Mouse (Mus musculus): ENCODE measurements around the gene Znrf1. TPM values are rescaled to one million over a fixed set of nuclear protein-coding genes. Genes with fewer than 3 reads are reported as not detected.

Znrf1 gene
- polyA plus RNA-seq, 1 experiment from 2014 or later: 5.3 TPM

GRCm38 (mm10) chr8:111551511-111552130 lies 15.7 kb downstream of the Znrf1 start:
- peaks cover 25% of the 10 kb centered on the region for H3K4me1 ChIP-seq (replicated peaks)
- H3K4me3 ChIP-seq (replicated peaks): no peak overlapping the region
- no peaks in the 10 kb centered on the region for H3K27me3 ChIP-seq
- no peak overlapping the region for H3K4me2 ChIP-seq
- H3K9me3 ChIP-seq (replicated peaks): no peaks in the 10 kb centered on the region
- WGBS (ENCODE audit: insufficient replicate concordance): 73% methylated on average over 8 of the region's 8 CpGs
- DNase-seq (no peak), ATAC-seq (ENCODE audit: low read depth) (no peak)
- no peak overlapping the region for H3K27ac ChIP-seq
- no peaks in the 10 kb centered on the region for H3K36me3 ChIP-seq
- H3K9ac ChIP-seq: no peak overlapping the region

- Histone ChIP-seq H3K4me1 (replicated peaks) (peaks cover 55% of the 10 kb centered on the region), H3K4me2 (no peak overlapping the region), H3K27ac (no peak overlapping the region), H3K4me3 (replicated peaks) (no peak overlapping the region), H3K9ac (no peak overlapping the region), H3K27me3 (no peaks in the 10 kb centered on the region), H3K9me3 (replicated peaks) (no peaks in the 10 kb centered on the region), H3K36me3 (no peaks in the 10 kb centered on the region)
- DNase-seq (no peak), ATAC-seq (ENCODE audit: low read depth) (no peak)
- 67% methylated on average over 4 of the region's 4 CpGs for WGBS (ENCODE audit: insufficient replicate concordance)
These were observed 25.9 kb downstream of the Znrf1 start for GRCm38 (mm10) chr8:111561824-111562223.

- H3K27me3 ChIP-seq: no peaks in the 10 kb centered on the region
- H3K4me2 ChIP-seq: no peak overlapping the region
- H3K27ac ChIP-seq: no peak overlapping the region
- DNase-seq (no peak), ATAC-seq (ENCODE audit: low read depth) (no peak)
- H3K4me1 ChIP-seq (replicated peaks): peaks cover 59% of the 10 kb centered on the region
- no peaks in the 10 kb centered on the region for H3K36me3 ChIP-seq
- H3K9me3 ChIP-seq (replicated peaks): no peaks in the 10 kb centered on the region
- WGBS (ENCODE audit: insufficient replicate concordance): 83% methylated on average over 5 of the region's 5 CpGs
- no peak overlapping the region for H3K9ac ChIP-seq
- H3K4me3 ChIP-seq (replicated peaks): no peak overlapping the region
These were observed 26.4 kb downstream of the Znrf1 start for GRCm38 (mm10) chr8:111562274-111562803.

GRCm38 (mm10) chr8:111563075-111563474 lies 27.2 kb downstream of the Znrf1 start:
- Histone ChIP-seq H3K27me3 (no peaks in the 10 kb centered on the region), H3K4me3 (replicated peaks) (no peak overlapping the region), H3K27ac (no peak overlapping the region), H3K36me3 (no peaks in the 10 kb centered on the region), H3K9me3 (replicated peaks) (no peaks in the 10 kb centered on the region), H3K4me1 (replicated peaks) (peaks cover 62% of the 10 kb centered on the region), H3K9ac (no peak overlapping the region), H3K4me2 (no peak overlapping the region)
- 54% methylated on average over 5 of the region's 5 CpGs for WGBS (ENCODE audit: insufficient replicate concordance)
- DNase-seq (no peak), ATAC-seq (ENCODE audit: low read depth) (no peak)

GRCm38 (mm10) chr8:111563687-111564086 lies 27.8 kb downstream of the Znrf1 start:
- WGBS (ENCODE audit: insufficient replicate concordance): 72% methylated on average over 4 of the region's 4 CpGs
- DNase-seq (no peak), ATAC-seq (ENCODE audit: low read depth) (no peak)
- H3K9ac ChIP-seq: no peak overlapping the region
- H3K27me3 ChIP-seq: no peaks in the 10 kb centered on the region
- H3K27ac ChIP-seq: no peak overlapping the region; the same call in 1 of the 2 replicates
- H3K36me3 ChIP-seq: no peaks in the 10 kb centered on the region
- no peak overlapping the region for H3K4me2 ChIP-seq
- H3K4me3 ChIP-seq (replicated peaks): no peak overlapping the region
- H3K4me1 ChIP-seq (replicated peaks): peaks cover 68% of the 10 kb centered on the region
- no peaks in the 10 kb centered on the region for H3K9me3 ChIP-seq (replicated peaks)

GRCm38 (mm10) chr8:111564093-111564492 lies 28.2 kb downstream of the Znrf1 start:
- Histone ChIP-seq H3K4me2 (no peak overlapping the region), H3K27me3 (no peaks in the 10 kb centered on the region), H3K27ac (no peak overlapping the region; the same call in 1 of the 2 replicates), H3K9ac (no peak overlapping the region), H3K36me3 (no peaks in the 10 kb centered on the region), H3K4me1 (replicated peaks) (peaks cover 70% of the 10 kb centered on the region), H3K9me3 (replicated peaks) (no peaks in the 10 kb centered on the region), H3K4me3 (replicated peaks) (no peak overlapping the region)
- ATAC-seq (ENCODE audit: low read depth) (no peak), DNase-seq (no peak)
- 58% methylated on average over 2 of the region's 2 CpGs for WGBS (ENCODE audit: insufficient replicate concordance)

GRCm38 (mm10) chr8:111565784-111566191 lies 29.9 kb downstream of the Znrf1 start:
- H3K9ac ChIP-seq: peak overlapping the region; percentile 33; the same call in 1 of the 2 replicates
- DNase-seq: peak; percentile 34
- WGBS (ENCODE audit: insufficient replicate concordance): 11% methylated on average over 5 of the region's 5 CpGs
- H3K27me3 ChIP-seq: no peaks in the 10 kb centered on the region
- H3K9me3 ChIP-seq (replicated peaks): no peaks in the 10 kb centered on the region
- peaks cover 78% of the 10 kb centered on the region for H3K4me1 ChIP-seq (replicated peaks)
- peak overlapping the region; percentile 75 for H3K27ac ChIP-seq
- peak overlapping the region; percentile 48 for H3K4me2 ChIP-seq
- no peaks in the 10 kb centered on the region for H3K36me3 ChIP-seq
- peak overlapping the region; percentile 8; the same call in 1 of the 2 replicates for H3K4me3 ChIP-seq (replicated peaks)
- peak; percentile 70 for ATAC-seq (ENCODE audit: low read depth)

- Histone ChIP-seq H3K27ac (peak overlapping the region; percentile 75), H3K36me3 (no peaks in the 10 kb centered on the region), H3K4me1 (replicated peaks) (peaks cover 83% of the 10 kb centered on the region), H3K9me3 (replicated peaks) (no peaks in the 10 kb centered on the region), H3K27me3 (no peaks in the 10 kb centered on the region), H3K4me3 (replicated peaks) (peak overlapping the region; percentile 8; the same call in 1 of the 2 replicates), H3K9ac (0 out of 2 replicates have a peak overlapping the region, but pooled peaks have one; percentile 36), H3K4me2 (peak overlapping the region; percentile 48)
- WGBS (ENCODE audit: insufficient replicate concordance): 45% methylated on average over 9 of the region's 9 CpGs
- ATAC-seq (ENCODE audit: low read depth) (peak; percentile 20; the same call in 1 of the 2 replicates), DNase-seq (no peak)
These were observed 30.4 kb downstream of the Znrf1 start for GRCm38 (mm10) chr8:111566326-111566725.

GRCm38 (mm10) chr8:111567571-111567970 lies 31.7 kb downstream of the Znrf1 start:
- no peaks in the 10 kb centered on the region for H3K27me3 ChIP-seq
- no peak for DNase-seq
- H3K4me2 ChIP-seq: peak overlapping the region; percentile 48; the same call in 1 of the 2 replicates
- H3K27ac ChIP-seq: peak overlapping the region; percentile 89
- H3K4me1 ChIP-seq (replicated peaks): peaks cover 87% of the 10 kb centered on the region
- no peaks in the 10 kb centered on the region for H3K36me3 ChIP-seq
- ATAC-seq (ENCODE audit: low read depth): no peak
- H3K4me3 ChIP-seq (replicated peaks): no peak overlapping the region
- H3K9me3 ChIP-seq (replicated peaks): no peaks in the 10 kb centered on the region
- peak overlapping the region; percentile 52; the same call in 1 of the 2 replicates for H3K9ac ChIP-seq
- 66% methylated on average over 3 of the region's 3 CpGs for WGBS (ENCODE audit: insufficient replicate concordance)

GRCm38 (mm10) chr8:111568029-111568428 lies 32.1 kb downstream of the Znrf1 start:
- peaks cover 90% of the 10 kb centered on the region for H3K4me1 ChIP-seq (replicated peaks)
- peak overlapping the region; percentile 52 for H3K9ac ChIP-seq

GRCm38 (mm10) chr8:111569926-111570325 lies 34.0 kb downstream of the Znrf1 start:
- 75% methylated on average over 4 of the region's 4 CpGs for WGBS (ENCODE audit: insufficient replicate concordance)
- H3K4me1 ChIP-seq (replicated peaks): peaks cover 91% of the 10 kb centered on the region
- DNase-seq: no peak
- no peak overlapping the region for H3K4me3 ChIP-seq (replicated peaks)
- no peak overlapping the region for H3K9ac ChIP-seq
- no peak overlapping the region for H3K4me2 ChIP-seq
- H3K9me3 ChIP-seq (replicated peaks): no peaks in the 10 kb centered on the region
- no peaks in the 10 kb centered on the region for H3K36me3 ChIP-seq
- H3K27me3 ChIP-seq: no peaks in the 10 kb centered on the region
- ATAC-seq (ENCODE audit: low read depth): no peak
- H3K27ac ChIP-seq: no peak overlapping the region

More at GRCm38 (mm10) chr8:111568029-111568428, 32.1 kb downstream of the Znrf1 start:
- DNase-seq: peak; percentile 54
- H3K27me3 ChIP-seq: no peaks in the 10 kb centered on the region
- H3K4me2 ChIP-seq: peak overlapping the region; percentile 48
- 0 out of 2 replicates have a peak overlapping the region, but pooled peaks have one; percentile 6 for H3K4me3 ChIP-seq (replicated peaks)
- peak overlapping the region; percentile 89 for H3K27ac ChIP-seq
- ATAC-seq (ENCODE audit: low read depth): peak; percentile 86
- no peaks in the 10 kb centered on the region for H3K9me3 ChIP-seq (replicated peaks)
- WGBS (ENCODE audit: insufficient replicate concordance): 14% methylated on average over 3 of the region's 3 CpGs
- no peaks in the 10 kb centered on the region for H3K36me3 ChIP-seq
